Mouse (Mus musculus) embryonic facial prominence, embryonic 10.5 days (tissue): Measurements from ENCODE around the gene 4930544G11Rik. TPM values are rescaled to one million over a fixed set of nuclear protein-coding genes. Genes with fewer than 3 reads are reported as not detected.
A peak's percentile ranks its signal among the peaks of the same experiment; 100 is the strongest.

Experiments
- DNase-seq: peaks from one replicate; pipeline ENCODE4 v3.0.0-alpha.2; 2017; ENCODE audit warnings: low spot score
- H3K27ac ChIP-seq: fragments of 300-500 bp; sonication (generic); replicated peaks from 2 replicates; pipeline ENCODE4 v1.5.1; 2016; ENCODE audit warnings: mild to moderate bottlenecking
- H3K27me3 ChIP-seq: fragments of 300-500 bp; sonication (generic); replicated peaks from 2 replicates; pipeline ENCODE4 v1.6.1; 2016; ENCODE audit warnings: low read depth, mild to moderate bottlenecking; ENCODE audit not compliant: poor library complexity, severe bottlenecking
- H3K36me3 ChIP-seq: fragments of 300-500 bp; sonication (generic); replicated peaks from 2 replicates; pipeline ENCODE4 v1.6.1; 2016; ENCODE audit warnings: mild to moderate bottlenecking, moderate library complexity
- H3K4me1 ChIP-seq: fragments of 300-500 bp; sonication (generic); 2 replicates; pipeline ENCODE4 v1.6.1; 2016
- H3K4me3 ChIP-seq: fragments of 300-500 bp; sonication (generic); 2 replicates; pipeline ENCODE4 v1.5.1; 2016; ENCODE audit warnings: mild to moderate bottlenecking, moderate library complexity
- H3K9me3 ChIP-seq: fragments of 300-500 bp; sonication (generic); 2 replicates; pipeline ENCODE4 v1.6.1; 2016; ENCODE audit warnings: mild to moderate bottlenecking
- whole genome bisulfite sequencing: fragments of 180-500 bp; shearing (Covaris S2); methylation state at CpG from one replicate; pipeline ENCODE4 v1.1.7; 2016; 5-methylcytosine and 5-hydroxymethylcytosine counted together
- polyA plus RNA-seq: library from polyadenylated mRNA; unstranded; fragments of >200 nt; fragmentation: Nextera tagmentation; extraction: Ambion mirVana; gene quantifications from 2 replicates; pipeline ENCODE4 v1.2.1, GENCODE M21; 2016

4930544G11Rik gene
- polyA plus RNA-seq, 1 experiment from 2014 or later = not detected

DNA sequence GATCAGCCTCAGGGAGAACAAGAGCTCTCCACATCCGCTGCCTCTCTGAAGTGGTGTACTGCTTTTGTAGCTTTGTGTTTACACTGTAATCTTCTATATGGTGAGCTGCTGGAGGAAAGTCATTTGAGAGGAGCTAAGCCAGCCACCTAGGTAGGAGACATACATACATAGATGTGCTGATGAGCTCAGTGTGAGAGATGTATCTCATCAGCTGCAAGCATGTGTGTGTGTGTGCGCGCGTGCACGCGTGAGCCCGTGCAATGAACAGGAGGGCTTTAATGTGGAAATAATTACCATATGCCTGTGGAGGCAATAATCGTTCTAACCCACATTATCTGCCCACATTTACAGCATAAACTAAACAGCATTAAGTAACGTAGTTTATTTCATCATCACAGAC lies 18.0 kb downstream of the 4930544G11Rik start:
- no peaks in the 10 kb centered on the region for H3K36me3 ChIP-seq
- no peaks in the 10 kb centered on the region for H3K27me3 ChIP-seq
- WGBS = 75% methylated on average over 9 of the region's 9 CpGs
- no peak overlapping the region for H3K27ac ChIP-seq
- H3K9me3 ChIP-seq = no peaks in the 10 kb centered on the region
- peaks cover 24% of the 10 kb centered on the region for H3K4me1 ChIP-seq
- DNase-seq = peak; percentile 16
- no peak overlapping the region for H3K4me3 ChIP-seq

DNA sequence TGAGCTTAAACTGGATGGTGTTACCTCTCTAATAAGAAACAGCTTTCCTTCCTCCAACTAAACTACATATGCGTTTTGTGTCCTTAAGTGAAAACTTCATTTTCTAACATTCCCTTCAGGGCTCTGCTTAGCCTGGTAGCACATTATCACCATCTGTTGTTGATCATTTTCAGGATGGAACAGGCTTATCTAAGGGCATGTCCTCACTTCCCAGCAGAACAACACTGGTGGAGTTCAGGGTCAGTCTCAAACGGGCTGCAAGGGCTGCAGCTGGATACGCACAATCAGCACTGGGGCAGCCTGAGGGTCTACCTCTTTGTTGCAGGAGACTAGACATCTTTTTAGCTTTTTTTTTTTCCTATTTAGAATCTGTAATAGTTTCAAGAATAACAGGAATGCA lies 39.7 kb downstream of the 4930544G11Rik start:
- peaks cover 6% of the 10 kb centered on the region for H3K4me1 ChIP-seq
- peak; percentile 63 for DNase-seq
- no peak overlapping the region for H3K27ac ChIP-seq
- H3K4me3 ChIP-seq = no peak overlapping the region
- 40% methylated on average over 3 of the region's 3 CpGs for WGBS
- H3K36me3 ChIP-seq = no peaks in the 10 kb centered on the region
- no peaks in the 10 kb centered on the region for H3K27me3 ChIP-seq
- H3K9me3 ChIP-seq = peaks cover 3% of the 10 kb centered on the region; the same call in 1 of the 2 replicates

DNA sequence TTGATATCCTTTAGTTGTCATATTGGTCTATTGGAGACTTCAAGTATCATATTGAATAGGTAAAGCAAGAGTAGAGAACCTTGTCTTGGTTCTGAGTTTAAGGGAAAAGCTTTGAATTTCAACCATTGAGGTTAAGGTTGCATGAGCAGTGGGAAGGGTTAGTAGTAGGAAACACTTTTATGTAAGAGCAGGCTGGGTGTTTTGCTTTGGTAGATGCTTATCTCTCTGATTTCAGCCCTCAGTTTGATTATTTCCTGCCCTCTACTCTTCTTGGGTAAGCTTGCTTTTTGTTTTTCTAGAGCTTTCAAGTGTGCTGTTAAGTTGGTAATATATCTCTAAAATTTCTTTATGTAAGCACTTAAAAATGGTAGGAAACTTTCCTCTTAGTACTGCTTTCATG lies 45.9 kb downstream of the 4930544G11Rik start:
- no peak overlapping the region for H3K27ac ChIP-seq
- no peaks in the 10 kb centered on the region for H3K36me3 ChIP-seq
- peaks cover 8% of the 10 kb centered on the region; the same call in 1 of the 2 replicates for H3K9me3 ChIP-seq
- H3K27me3 ChIP-seq = no peaks in the 10 kb centered on the region
- no peak overlapping the region for H3K4me3 ChIP-seq
- DNase-seq = no peak
- H3K4me1 ChIP-seq = no peaks in the 10 kb centered on the region

Other genes with a start within 250 kb of the 4930544G11Rik start
- gene Prdm5, start 173.6 kb upstream of the 4930544G11Rik start, polyA plus RNA-seq = 20.8 and 22.2 TPM in 2 replicates